Mouse (Mus musculus) layer of hippocampus, postnatal 14 days (tissue): Measurements from ENCODE around the gene Camta1. TPM values are rescaled to one million over a fixed set of nuclear protein-coding genes. Genes with fewer than 3 reads are reported as not detected.
A peak's percentile ranks its signal among the peaks of the same experiment; 100 is the strongest.

Source experiments
- DNase-seq, 2 experiments: peaks; one replicate each; pipeline ENCODE4 v3.0.0; 2021 to 2022; ENCODE audit warnings: low spot score in 2 of 2, mixed read lengths in 1 of 2
- total RNA-seq, 2 experiments: library from RNA; stranded (reverse); gene quantifications; 2 replicates each; pipeline ENCODE4 v1.2.3; 2021

Gene Camta1
- total RNA-seq, 2 experiments from 2014 or later = 230 to 235 TPM

GRCm38 (mm10) chr4:151619541-151620016 lies 242.1 kb downstream of the Camta1 start:
- DNase-seq = no peak

- DNase-seq = no peak
Observed at GRCm38 (mm10) chr4:151618420-151619310, 243.0 kb downstream of the Camta1 start.

- DNase-seq = no peak
Observed at GRCm38 (mm10) chr4:151611621-151612020, 250.1 kb downstream of the Camta1 start.

- DNase-seq = peak; percentile 38 to 42
Observed at GRCm38 (mm10) chr4:151610266-151610665, 251.4 kb downstream of the Camta1 start.

GRCm38 (mm10) chr4:151604907-151605306 lies 256.8 kb downstream of the Camta1 start:
- no peak for DNase-seq

GRCm38 (mm10) chr4:151604481-151604880 lies 257.2 kb downstream of the Camta1 start:
- peak; percentile 58 to 67 for DNase-seq

GRCm38 (mm10) chr4:151603586-151603985 lies 258.1 kb downstream of the Camta1 start:
- DNase-seq = no peak

- DNase-seq = no peak
Observed at GRCm38 (mm10) chr4:151595116-151595515, 266.6 kb downstream of the Camta1 start.

GRCm38 (mm10) chr4:151593042-151593441 lies 268.6 kb downstream of the Camta1 start:
- no peak for DNase-seq

GRCm38 (mm10) chr4:151586074-151586473 lies 275.6 kb downstream of the Camta1 start:
- no peak for DNase-seq

GRCm38 (mm10) chr4:151577961-151578360 lies 283.7 kb downstream of the Camta1 start:
- DNase-seq = no peak

GRCm38 (mm10) chr4:151576291-151577108 lies 285.2 kb downstream of the Camta1 start:
- no peak for DNase-seq

GRCm38 (mm10) chr4:151572716-151573115 lies 289.0 kb downstream of the Camta1 start:
- no peak for DNase-seq

GRCm38 (mm10) chr4:151569586-151569985 lies 292.1 kb downstream of the Camta1 start:
- DNase-seq = peak; percentile 28 to 29

- DNase-seq = no peak
Observed at GRCm38 (mm10) chr4:151568887-151569286, 292.8 kb downstream of the Camta1 start.

GRCm38 (mm10) chr4:151567105-151567504 lies 294.6 kb downstream of the Camta1 start:
- no peak for DNase-seq

GRCm38 (mm10) chr4:151555505-151555904 lies 306.2 kb downstream of the Camta1 start:
- DNase-seq = no peak

- no peak for DNase-seq
Observed at GRCm38 (mm10) chr4:151549523-151549922, 312.2 kb downstream of the Camta1 start.

- DNase-seq = no peak
Observed at GRCm38 (mm10) chr4:151545452-151545851, 316.2 kb downstream of the Camta1 start.

GRCm38 (mm10) chr4:151544191-151544590 lies 317.5 kb downstream of the Camta1 start:
- no peak for DNase-seq

- DNase-seq = no peak
Observed at GRCm38 (mm10) chr4:151540546-151540945, 321.1 kb downstream of the Camta1 start.

- DNase-seq = no peak
Observed at GRCm38 (mm10) chr4:151539881-151540280, 321.8 kb downstream of the Camta1 start.
